Mouse (Mus musculus): ENCODE measurements around the gene Cacna1f.

GRCm38 (mm10) chrX:7583881-7584280, 23.0 kb upstream of the Cacna1f start:
- TF ChIP-seq CTCF (IDR thresholded peaks at IDR 0.05; ENCODE audit: borderline replicate concordance, control insufficient read depth, extremely low read depth, insufficient read depth, low read length, poor library complexity) (no peak), POLR2A (IDR thresholded peaks at IDR 0.05; ENCODE audit: control insufficient read depth, extremely low read depth, insufficient read depth, low read length, poor library complexity) (no peak)

All from thymus, adult 2 months (tissue).